Mouse (Mus musculus) induced T-regulatory cell, adult 2 months (primary cell): ENCODE data around the gene Olfr1037.
"Not testable (repeated sequence)": the region's sequence is repeated elsewhere in the genome, so short reads cannot be mapped to it uniquely, and the experiment has no call there.

ENCODE experiments used
- DNase-seq: peaks from one replicate; pipeline ENCODE4 v3.0.0-alpha.2; 2012; ENCODE audit warnings: low read depth

The Olfr1037 gene

DNA sequence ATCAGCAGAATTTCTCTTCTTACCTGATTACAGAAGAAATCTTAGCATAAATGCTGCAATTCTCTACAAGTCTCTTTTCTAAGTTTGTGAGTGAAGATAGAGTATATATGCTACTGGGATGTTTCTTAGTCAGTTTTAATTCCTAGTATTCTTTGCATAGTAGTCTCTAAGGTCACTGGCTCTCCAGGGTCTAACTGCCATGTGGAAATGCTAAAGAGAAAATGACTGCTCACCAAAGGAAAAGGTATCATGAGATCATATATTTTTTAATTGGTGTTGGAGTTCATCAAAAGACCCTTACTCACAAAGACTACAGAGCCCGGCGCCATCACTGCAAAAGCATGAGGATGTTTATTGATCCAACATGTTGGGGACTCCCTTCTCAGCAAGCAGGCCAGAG lies at the start of gene Olfr1037:
Gene Olfr1037 (minus strand): TSS at position 101 of the 400 bp plus-strand sequence.
- DNase-seq, result no peak

DNA sequence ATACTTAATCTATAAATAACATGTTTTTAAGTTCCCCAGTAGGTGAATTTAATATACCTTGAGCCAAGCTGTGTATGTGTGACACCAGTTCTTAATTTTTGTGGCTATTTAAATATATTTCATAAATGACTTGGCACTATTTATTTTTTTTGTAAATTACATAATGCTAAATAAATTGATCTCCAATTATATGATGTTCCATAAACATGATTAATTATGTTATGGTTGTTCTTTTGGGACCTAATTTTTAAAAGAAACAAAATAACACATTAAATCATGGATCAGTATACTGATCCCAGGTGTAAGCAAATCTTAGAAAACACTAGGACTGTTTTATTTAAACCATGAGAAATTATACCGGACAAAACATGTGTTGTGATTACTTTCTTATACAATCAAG lies 48.6 kb upstream of the Olfr1037 start, which contains the start of gene Olfr1039:
Gene Olfr1039 (minus strand): TSS at position 101 of the 400 bp plus-strand sequence.
- DNase-seq, result no peak

DNA sequence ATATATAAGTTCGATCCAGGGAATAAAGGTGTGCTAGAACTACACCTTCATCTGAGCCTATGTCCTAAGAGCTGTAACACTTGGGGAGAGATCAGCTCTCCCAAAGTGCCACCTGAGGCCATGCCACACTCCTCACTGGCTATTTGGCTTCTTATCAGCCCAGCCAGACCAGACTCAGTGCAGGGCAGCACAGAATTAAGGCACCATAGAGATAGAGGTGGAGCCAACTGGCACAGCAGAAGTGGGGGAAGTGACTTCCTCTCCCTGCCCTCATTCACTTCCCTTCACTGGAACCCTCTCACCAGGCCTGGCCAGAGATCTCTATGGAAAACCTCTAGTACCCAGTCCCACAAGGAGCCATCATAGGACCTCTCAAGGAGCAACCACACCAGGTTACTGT lies 6.7 kb downstream of the Olfr1037 start:
- DNase-seq, result not testable (repeated sequence)

DNA sequence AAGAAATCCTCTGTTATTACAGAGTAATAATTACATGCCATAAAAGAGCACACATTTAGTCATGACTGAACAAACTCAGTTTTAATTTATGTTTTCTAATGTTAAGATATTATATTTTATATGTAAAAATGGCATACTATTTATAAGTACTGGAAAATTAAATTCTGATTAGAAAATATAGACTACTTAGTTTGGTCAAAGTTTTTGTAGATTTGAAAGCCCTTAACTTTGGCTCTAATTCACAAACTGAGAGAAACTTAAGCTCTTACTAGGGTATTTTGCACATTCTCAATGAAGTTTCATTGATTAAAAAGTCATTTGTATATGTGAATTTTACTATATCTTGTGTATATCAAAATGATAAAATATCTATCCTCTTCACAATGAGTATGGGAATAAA lies 13.5 kb downstream of the Olfr1037 start, which contains the start of gene Olfr1036:
Gene Olfr1036 (plus strand): TSS at position 301 of the 400 bp plus-strand sequence.
- not testable (repeated sequence) for DNase-seq

DNA sequence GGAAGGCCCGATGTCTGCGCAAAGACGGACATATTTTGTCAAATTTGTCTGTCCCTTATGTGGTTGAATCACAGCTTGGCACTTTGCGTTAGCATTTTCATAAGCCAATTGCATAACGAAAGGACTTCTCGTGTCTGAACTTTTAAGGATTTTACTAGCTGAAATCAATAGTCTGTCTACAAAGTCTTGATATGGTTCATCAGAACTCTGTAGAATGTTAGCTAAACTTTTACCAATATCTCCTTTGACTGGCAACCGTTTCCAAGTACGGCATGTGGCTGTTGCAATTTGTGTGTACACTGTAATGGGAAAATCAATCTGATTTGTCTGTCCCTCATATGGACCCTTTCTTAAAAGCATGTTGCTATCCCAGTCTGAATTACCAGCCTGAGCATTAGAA lies 17.0 kb downstream of the Olfr1037 start:
- DNase-seq, result no peak

DNA sequence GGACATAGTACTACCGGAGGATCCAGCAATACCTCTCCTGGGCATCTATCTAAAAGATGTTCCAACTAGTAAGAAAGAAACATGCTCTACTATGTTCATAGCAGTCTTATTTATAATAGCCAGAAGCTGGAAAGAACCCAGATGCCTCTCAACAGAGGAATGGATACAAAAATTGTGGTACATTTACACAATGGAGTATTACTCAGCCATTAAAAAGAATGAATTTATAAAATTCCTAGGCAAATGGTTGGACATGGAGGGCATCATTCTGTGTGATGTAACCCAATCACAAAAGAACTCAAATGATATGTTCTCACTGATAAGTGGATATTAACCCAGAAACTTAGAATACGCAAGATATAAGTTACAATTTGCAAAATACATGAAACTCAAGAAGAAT lies 23.4 kb downstream of the Olfr1037 start:
- not testable (repeated sequence) for DNase-seq

DNA sequence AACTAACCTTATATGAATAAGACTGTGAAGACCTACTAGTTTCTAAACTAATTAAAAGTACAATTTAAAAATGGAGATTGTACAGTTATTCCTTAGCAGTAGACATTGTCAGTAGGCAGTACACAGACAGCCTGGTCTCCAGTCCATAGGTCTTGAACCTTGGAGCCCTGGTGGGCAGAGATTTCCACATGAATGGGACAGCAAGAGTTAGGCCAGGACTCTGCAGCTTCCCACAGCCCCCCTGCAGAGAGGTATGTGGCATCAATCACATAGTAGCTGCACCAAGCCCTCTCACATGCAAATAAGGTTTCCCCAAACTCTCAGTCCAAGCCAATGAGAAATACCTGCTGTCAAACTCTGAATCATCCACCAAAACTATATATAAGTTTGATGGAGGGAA lies 36.4 kb downstream of the Olfr1037 start:
- not testable (repeated sequence) for DNase-seq

DNA sequence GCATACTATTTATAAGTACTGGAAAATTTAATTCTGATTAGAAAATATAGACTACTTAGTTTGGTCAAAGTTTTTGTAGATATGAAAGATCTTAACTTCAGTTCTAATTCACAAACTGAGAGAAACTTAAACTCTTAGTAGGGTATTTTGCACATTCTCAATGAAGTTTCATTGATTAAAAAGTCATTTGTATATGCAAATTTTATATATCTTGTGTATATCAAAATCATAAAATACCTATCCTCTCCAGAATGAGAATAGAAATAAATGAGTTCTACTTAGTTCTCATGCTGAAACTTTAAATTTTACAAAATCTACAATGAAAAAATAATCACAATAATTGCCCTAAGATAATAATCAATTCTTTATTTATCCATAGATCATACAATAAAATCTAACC lies 41.6 kb downstream of the Olfr1037 start, which contains the start of gene Olfr1034:
Gene Olfr1034 (plus strand): TSS at position 301 of the 400 bp plus-strand sequence.
- no peak for DNase-seq
